Mouse (Mus musculus) left cerebral cortex, postnatal 25 days (tissue): ENCODE measurements at regions not wholly inside any gene's neighbourhood (a gene's known extent, or its start where the extent isn't known, plus 50 kb on each side); places are given as distances from the start of the nearest gene placed in this dataset.
A peak's percentile ranks its signal among the peaks of the same experiment; 100 is the strongest.

ENCODE experiments used
- DNase-seq, 2 experiments: peaks; one replicate each; pipeline ENCODE4 v3.0.0; 2022; ENCODE audit warnings: low spot score in 2 of 2, mixed read lengths in 1 of 2
- intact Hi-C: fragments of 180-260 bp; cut with DNase I; formaldehyde crosslinking; loops from one replicate; pipeline ENCODE4 v1.15.1; 2025

GRCm38 (mm10) chr9:43970043-43970795, 73.0 kb upstream of the Thy1 start:
- peak in 1 of 2 experiments; percentile 13 for DNase-seq
- intact Hi-C loops: loop anchor here (5.0 kb wide), 1 partner anchor 633 kb away; no protein-coding TSS in a partner anchor

GRCm38 (mm10) chr9:43970858-43971257, 72.3 kb upstream of the Thy1 start:
- intact Hi-C loops: loop anchor here (5.0 kb wide), 1 partner anchor 634 kb away; no protein-coding TSS in a partner anchor
- no peak for DNase-seq

- intact Hi-C loops: loop anchor here (1.0 to 5.0 kb wide), 4 partner anchors 19 to 635 kb away; partner anchors contain the start of gene Nectin1
- DNase-seq: peak; percentile 78 to 82
These were observed 70.9 kb upstream of the Thy1 start for GRCm38 (mm10) chr9:43972290-43972689.

- DNase-seq: no peak
- intact Hi-C loops: no loop called here
These were observed 67.8 kb upstream of the Thy1 start for GRCm38 (mm10) chr9:43975405-43975804.

- DNase-seq: no peak
- intact Hi-C loops: no loop called here
These were observed 66.8 kb upstream of the Thy1 start for GRCm38 (mm10) chr9:43976366-43976765.

GRCm38 (mm10) chr9:43977773-43978172, 65.4 kb upstream of the Thy1 start:
- DNase-seq: no peak
- intact Hi-C loops: no loop called here

GRCm38 (mm10) chr9:43981376-43981775, 61.8 kb upstream of the Thy1 start:
- intact Hi-C loops: loop anchor here (10.0 kb wide), 1 partner anchor 253 kb away; the partner anchor contains the start of gene Cbl
- DNase-seq: no peak

GRCm38 (mm10) chr9:43982359-43982889, 60.8 kb upstream of the Thy1 start:
- intact Hi-C loops: loop anchor here (10.0 kb wide), 1 partner anchor 252 kb away; the partner anchor contains the start of gene Cbl
- peak in 1 of 2 experiments; percentile 45 for DNase-seq

- intact Hi-C loops: loop anchor here (10.0 kb wide), 1 partner anchor 252 kb away; the partner anchor contains the start of gene Cbl
- DNase-seq: no peak
These were observed 60.0 kb upstream of the Thy1 start for GRCm38 (mm10) chr9:43983220-43983619.

- intact Hi-C loops: loop anchor here (5.0 to 10.0 kb wide), 5 partner anchors 58 to 250 kb away; partner anchors contain the start of genes C1qtnf5, Cbl and Thy1
- peak; percentile 88 to 93 for DNase-seq
These were observed 58.8 kb upstream of the Thy1 start for GRCm38 (mm10) chr9:43984181-43985062.

GRCm38 (mm10) chr9:43987957-43988356, 55.2 kb upstream of the Thy1 start:
- no peak for DNase-seq
- intact Hi-C loops: loop anchor here (5.0 to 10.0 kb wide), 5 partner anchors 54 to 247 kb away; partner anchors contain the start of genes C1qtnf5, Cbl and Thy1

- intact Hi-C loops: loop anchor here (5.0 to 10.0 kb wide), 5 partner anchors 53 to 246 kb away; partner anchors contain the start of genes C1qtnf5, Cbl and Thy1
- DNase-seq: no peak
These were observed 54.0 kb upstream of the Thy1 start for GRCm38 (mm10) chr9:43988981-43989860.

GRCm38 (mm10) chr9:43990124-43990523, 53.1 kb upstream of the Thy1 start:
- intact Hi-C loops: no loop called here
- no peak for DNase-seq

- intact Hi-C loops: no loop called here
These were observed 49.8 kb upstream of the Thy1 start for GRCm38 (mm10) chr9:43993221-43993976.

More at GRCm38 (mm10) chr9:43993221-43993976, 49.8 kb upstream of the Thy1 start:
- DNase-seq: no peak
